Mouse (Mus musculus) cortical plate, adult 2 months (tissue): ENCODE data around the gene Casz1.

ENCODE experiments used
- CTCF ChIP-seq: fragments of 200-500 bp; IDR thresholded peaks from 2 replicates; pipeline ENCODE4 v1.5.1; 2011; ENCODE audit warnings: mild to moderate bottlenecking, control low read depth, low read length; ENCODE audit not compliant: insufficient read depth; ENCODE audit errors: extremely low read depth
- POLR2A ChIP-seq: fragments of 200-500 bp; IDR thresholded peaks from 2 replicates; pipeline ENCODE4 v1.6.1; 2011; ENCODE audit warnings: mild to moderate bottlenecking, low read length, control low read depth; ENCODE audit not compliant: insufficient read depth; ENCODE audit errors: extremely low read depth

DNA sequence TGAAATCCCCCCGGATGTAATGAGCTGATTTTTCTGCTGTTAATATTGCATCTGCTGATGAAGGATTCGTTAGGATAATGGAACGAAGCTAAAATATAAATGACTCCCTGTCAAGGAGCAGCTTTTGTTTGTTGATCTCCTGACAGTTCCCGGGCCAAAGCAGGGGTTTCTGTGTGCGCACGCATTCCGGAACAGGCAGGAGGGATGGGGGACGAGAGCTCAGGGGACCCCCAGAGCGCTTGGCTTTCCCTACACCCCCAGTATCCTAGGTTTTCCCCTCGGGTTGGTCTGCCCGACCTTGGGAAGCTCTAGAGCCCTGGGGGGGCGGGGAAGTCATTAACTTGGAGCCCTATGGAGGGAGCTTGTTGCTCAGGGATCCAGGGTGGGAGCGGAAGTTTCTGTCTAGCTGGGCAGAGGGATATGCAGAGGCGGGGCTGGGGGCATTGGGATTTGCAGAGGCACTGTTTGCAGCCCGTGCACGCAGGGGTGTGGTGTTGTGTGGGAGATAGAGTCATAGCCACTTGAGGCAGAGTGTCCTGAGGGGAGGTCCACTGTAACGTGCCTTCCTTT lies 78.2 kb downstream of the Casz1 start:
- TF ChIP-seq CTCF (no peak), POLR2A (no peak)
